Mouse (Mus musculus): ENCODE data around the gene Cox5a.

The Cox5a gene

DNA sequence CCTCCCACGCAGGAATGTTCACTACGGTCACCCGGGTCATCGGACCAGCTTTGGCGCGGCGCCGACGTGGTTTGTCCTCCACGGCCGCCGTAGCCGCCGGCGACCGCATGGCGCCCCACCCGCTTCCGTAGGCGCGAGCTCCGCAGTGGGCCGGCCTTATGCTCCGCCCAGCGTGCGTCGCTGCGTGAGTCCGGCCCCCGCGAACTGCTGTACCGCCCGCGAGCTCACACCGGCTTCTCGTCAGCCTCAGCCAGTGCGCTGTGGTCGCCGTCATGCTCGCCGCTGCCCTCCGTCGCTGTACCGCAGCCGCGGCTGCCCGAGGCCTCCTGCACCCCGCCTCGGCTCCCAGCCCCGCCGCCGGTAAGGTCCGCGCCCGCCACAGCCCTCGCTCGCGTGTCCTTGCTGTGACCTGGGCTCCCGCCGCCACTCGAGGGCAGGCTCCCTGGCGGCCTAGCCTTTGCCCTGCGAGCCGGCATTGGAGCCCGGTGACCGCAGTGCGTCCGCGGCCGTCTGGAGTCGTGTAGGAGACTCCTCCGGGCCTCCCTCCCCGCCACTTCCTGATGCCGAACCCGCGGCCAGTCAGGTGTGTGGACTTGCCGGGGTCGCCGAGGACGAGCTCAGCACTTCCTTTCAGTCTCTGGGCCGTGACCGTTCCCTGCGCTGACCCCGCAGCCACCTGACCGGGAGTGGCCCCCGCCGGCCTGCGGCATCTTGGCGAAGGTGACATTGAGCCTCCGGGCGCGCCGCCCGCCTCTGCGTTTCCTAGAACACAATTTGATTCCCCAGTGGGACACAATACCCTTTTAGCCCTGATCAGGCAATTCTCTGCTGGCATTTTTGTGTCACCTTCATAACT lies at the start of gene Cox5a:
Gene Cox5a, plus strand, starts transcription at position 219 of the 856 bp plus-strand sequence.
- peak; percentile 95 for DNase-seq (ENCODE audit: low spot score in 2 of 2)

DNA sequence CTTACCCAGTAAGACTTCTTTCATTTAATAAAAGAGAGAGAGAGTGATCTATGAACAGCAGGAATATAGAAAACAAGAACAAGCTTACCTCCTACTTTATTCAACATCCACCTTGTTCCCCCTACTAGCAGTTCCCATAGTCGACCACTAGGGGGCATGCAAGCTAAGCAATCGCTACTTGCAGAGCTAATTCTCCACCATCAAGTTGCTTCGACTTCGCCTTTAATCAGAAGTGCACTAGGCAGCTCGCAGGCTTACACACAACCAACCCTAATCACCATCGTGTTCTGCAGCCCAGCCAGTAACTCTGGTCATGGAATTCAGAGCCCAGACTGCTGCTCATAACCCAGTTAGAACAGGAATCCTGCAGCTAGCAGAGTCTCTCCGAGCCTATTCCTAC lies 35.3 kb upstream of the Cox5a start:
- DNase-seq (ENCODE audit: low spot score in 2 of 2), result peak; percentile 40 to 73

- DNase-seq (ENCODE audit: low spot score in 2 of 2), result no peak
Observed at GRCm38 (mm10) chr9:57487807-57488206, 33.3 kb upstream of the Cox5a start.

DNA sequence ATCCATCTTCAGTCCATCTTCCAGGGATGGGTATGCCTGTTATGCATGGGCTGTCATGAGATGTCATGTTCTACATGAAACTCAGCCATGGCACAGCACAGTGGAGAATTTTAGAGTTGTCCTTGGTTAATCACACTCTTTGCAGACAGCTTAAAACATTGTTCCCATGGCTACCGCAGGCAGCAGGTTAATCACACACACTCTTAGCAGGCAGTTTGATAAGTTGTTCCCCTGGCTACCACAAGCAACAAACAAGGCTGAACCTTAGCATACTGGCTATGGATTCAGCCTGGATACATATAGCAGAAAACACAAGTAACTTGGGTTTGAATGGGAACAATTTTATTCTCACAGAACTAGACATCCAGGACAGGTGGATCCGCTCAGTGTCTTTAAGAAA lies 27.5 kb upstream of the Cox5a start:
- no peak for DNase-seq (ENCODE audit: low spot score in 2 of 2)

DNA sequence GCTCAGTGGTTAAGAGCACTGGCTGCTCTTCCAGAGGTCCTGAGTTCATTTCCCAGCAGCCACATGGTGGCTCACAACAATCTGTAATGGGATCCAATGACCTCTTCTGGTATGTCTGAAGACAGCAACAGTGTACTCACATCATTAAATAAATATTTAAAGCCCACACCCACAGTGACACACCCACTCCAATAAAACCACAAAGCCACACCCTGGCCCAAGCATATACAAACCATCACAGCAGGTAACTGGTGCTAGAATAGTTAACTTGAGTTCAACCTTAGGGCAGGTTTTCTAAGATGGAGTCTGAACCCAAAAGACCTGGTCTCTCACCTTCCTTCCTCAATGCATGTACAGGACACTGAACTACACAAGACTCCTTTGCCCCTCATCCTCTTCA lies 26.1 kb upstream of the Cox5a start:
- DNase-seq (ENCODE audit: low spot score in 2 of 2), result no peak

GRCm38 (mm10) chr9:57497236-57497635 lies 23.8 kb upstream of the Cox5a start:
- DNase-seq (ENCODE audit: low spot score in 2 of 2), result no peak

GRCm38 (mm10) chr9:57498536-57498935 lies 22.5 kb upstream of the Cox5a start:
- no peak for DNase-seq (ENCODE audit: low spot score in 2 of 2)

DNA sequence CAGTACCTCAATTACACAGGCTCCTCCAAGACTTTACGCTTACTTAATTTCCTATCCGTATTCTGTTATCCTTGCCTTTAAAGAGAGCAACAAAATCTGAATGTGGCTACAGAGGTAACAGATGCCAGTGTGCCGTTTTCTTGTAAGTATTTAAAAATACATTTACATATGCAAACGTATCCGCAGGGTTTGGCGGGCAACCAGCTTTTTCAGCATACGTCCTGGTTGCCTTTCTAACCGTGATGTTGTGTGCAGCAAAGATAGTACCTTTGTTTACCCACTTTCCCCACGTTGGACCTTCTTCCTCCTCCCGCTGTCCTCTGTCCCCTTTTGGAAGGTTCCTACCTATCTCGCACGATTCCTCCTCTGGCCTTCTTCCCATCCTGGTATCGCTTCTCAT lies 19.6 kb upstream of the Cox5a start:
- DNase-seq (ENCODE audit: low spot score in 2 of 2), result no peak

DNA sequence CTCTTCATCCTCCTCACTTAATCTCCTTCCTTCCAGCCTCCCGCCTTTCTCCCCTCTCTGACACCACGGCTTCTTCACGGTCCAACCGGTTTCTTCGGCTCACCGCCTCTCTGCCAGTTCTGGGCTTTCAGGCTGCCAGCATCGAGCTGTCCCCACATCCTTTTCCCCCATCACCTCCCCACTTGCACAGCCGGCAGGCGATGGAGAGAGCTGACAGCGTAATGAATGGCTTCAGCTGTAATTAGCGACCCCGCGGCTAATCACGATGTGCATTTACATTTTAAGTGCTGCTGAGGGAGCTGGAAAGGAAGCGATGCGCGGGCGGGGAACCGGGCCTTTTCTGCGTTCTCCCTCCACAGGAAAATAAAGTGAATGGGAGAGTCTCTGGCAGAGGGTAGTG lies 19.2 kb upstream of the Cox5a start:
- no peak for DNase-seq (ENCODE audit: low spot score in 2 of 2)

- DNase-seq (ENCODE audit: low spot score in 2 of 2), result no peak
Observed at GRCm38 (mm10) chr9:57502911-57503621, 18.0 kb upstream of the Cox5a start.

DNA sequence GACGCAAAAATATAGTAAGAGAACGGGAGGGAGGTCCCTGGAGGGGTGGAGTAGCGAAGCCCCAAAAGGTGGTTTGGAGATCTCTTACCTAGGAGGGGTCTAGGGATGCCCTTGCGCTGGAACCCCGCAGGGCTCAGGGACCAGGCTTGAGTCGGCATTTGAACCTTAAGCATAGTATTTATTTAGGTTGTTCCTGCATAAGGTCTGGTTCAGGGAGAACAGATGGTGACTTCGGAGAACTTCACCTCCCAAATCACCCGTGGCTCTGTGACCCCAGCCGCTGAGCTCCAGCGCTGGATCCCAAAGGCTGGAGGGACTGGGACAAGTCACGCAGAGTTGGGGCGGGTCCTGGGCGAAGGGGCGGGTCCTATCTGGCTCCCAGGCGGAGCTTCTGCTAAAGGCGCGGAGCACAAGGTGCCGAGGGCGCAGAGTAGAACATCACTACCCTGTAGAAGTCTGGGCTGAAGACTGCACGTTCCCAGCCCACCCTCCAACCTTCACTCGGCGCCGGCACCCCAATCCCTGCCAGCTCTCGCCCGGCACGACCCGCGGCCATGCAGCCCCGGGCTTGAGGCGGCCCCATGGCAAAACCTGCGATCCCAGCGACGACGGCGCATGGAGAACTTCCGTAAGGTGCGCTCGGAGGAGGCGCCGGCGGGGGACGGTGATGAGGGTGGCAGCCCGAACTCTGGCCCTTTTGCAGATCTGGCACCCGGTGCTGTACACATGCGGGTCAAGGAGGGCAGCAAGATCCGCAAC lies 17.3 kb upstream of the Cox5a start, which contains the start of gene Rpp25:
Gene Rpp25, plus strand, starts transcription at position 405 of the 759 bp plus-strand sequence.
- DNase-seq (ENCODE audit: low spot score in 2 of 2), result peak; percentile 52 to 74

DNA sequence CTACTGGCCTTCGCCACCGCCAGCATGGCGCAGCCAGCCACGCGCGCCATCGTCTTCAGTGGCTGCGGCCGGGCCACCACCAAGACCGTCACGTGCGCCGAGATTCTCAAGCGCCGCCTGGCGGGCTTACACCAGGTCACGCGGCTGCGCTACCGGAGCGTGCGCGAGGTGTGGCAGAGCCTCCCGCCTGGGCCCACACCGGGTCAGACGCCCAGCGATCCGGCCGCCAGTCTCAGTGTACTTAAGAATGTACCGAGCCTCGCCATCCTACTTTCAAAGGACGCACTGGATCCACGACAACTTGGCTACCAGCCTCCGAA lies 16.7 kb upstream of the Cox5a start:
- DNase-seq (ENCODE audit: low spot score in 2 of 2), result peak; percentile 42 to 44

DNA sequence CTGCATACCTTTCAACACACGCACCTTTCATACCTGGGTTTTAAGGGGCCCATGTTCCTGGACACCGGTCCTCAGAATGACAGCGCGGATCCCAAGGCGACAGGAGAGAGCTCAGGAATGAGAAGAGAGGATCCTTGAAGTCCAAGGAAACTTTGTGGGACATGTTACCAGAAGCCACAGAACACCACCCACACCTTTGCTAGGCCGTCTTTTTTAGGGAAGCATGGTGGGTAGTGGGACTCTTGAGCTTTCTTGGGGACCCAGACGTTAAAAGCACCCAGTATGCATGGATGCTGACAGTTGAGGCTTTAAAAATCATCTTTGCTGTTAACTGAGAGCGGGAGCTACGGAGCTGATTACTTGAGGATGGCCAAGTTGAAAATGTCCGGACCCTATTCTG lies 16.2 kb upstream of the Cox5a start:
- DNase-seq (ENCODE audit: low spot score in 2 of 2), result no peak

- peak; percentile 79 to 81 for DNase-seq (ENCODE audit: low spot score in 2 of 2)
Observed at GRCm38 (mm10) chr9:57505700-57506099, 15.4 kb upstream of the Cox5a start.

DNA sequence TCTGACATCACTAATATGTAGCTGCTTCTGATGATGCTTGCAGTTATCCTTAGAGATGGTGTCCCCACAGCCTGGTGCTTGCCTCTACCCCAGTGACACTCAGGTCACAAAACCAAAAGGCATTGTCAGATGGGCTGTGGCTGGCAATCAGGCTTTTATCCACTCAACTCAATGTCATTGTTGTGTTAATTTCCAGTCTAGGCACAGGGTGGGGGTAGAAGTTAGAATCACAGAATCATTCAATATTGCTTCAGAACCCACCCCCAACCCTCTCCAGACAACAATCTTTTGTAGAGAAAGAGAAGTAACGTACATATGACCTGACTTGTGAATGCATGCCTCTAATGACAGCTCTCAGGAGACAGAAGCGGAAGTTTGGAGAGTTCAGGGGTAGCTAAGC lies 10.5 kb upstream of the Cox5a start:
- no peak for DNase-seq (ENCODE audit: low spot score in 2 of 2)

- DNase-seq (ENCODE audit: low spot score in 2 of 2), result no peak
Observed at GRCm38 (mm10) chr9:57517113-57517512, 4.0 kb upstream of the Cox5a start.

DNA sequence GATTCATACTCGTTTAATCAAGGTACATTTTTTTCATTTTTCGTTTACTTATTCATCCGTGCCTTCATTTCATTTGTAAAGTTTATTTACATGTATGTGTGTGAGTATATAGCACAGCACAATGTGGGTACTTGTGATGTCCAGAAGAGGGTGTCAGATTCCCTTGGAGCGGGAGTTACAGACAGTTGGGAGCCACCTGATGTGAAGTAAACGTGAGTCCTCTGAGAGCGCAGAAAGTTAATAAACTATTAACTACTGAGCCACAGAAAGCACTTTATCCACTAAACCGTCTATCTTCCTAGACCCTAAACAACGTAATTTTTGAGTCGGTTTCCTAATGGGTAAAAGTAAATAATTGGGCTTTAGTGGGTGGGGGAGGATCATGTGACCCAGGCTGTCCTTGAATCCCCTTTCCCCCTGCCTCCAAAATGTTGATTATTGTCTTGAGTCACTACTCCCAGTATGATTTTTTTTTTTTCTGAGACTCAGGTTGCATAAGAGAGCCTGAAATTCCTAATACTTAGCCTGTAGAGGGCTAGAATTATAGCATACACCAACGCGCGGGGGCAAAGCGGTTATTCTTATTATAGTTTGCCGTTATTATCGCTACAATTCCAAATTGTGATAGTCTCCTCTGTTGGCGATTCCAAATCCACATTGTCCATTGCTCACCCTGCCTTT lies 559 bp upstream of the Cox5a start:
- no peak for DNase-seq (ENCODE audit: low spot score in 2 of 2)

GRCm38 (mm10) chr9:57522114-57522860 lies 1.2 kb downstream of the Cox5a start:
- no peak for DNase-seq (ENCODE audit: low spot score in 2 of 2)

GRCm38 (mm10) chr9:57522861-57523246 lies 1.8 kb downstream of the Cox5a start:
- no peak for DNase-seq (ENCODE audit: low spot score in 2 of 2)

GRCm38 (mm10) chr9:57523754-57524153 lies 2.7 kb downstream of the Cox5a start:
- no peak for DNase-seq (ENCODE audit: low spot score in 2 of 2)

GRCm38 (mm10) chr9:57524439-57524838 lies 3.4 kb downstream of the Cox5a start:
- no peak for DNase-seq (ENCODE audit: low spot score in 2 of 2)

Measured in heart, adult 9 months (tissue).